Mouse (Mus musculus): Measurements from ENCODE around the gene Fpgs. TPM values are rescaled to one million over a fixed set of nuclear protein-coding genes. Genes with fewer than 3 reads are reported as not detected.
A peak's percentile ranks its signal among the peaks of the same experiment; 100 is the strongest.

The Fpgs gene
- polyA plus RNA-seq, 1 experiment from 2014 or later, result 25.9 TPM

DNA sequence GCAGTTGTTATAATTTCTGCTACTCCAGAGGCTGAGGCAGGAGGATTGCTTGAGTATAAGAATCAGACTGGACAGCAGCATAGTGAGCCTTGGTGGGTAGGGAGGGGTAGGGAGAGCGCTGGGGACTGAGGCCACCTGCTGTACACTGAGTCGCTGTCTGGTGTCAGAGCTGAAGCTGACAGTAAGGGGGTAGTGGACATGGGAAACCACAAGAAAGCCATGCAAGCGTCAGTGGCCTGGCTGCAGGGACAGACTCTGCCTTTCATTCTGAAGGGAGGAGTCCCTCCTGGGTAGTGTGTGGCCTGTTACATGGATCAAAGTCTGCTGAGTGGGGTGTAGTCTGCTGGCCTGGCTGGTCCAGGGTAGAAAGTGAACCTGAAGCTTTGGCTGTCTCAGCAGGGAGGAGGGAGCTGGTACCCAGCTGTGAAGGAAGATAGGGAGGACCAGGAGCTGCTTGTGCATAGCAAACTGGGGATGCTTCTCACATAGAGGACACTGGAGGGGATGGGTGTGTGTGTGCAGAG is 32.4 kb upstream of the Fpgs start:
- Histone ChIP-seq H3K9me3 (no peaks in the 10 kb centered on the region), H3K4me3 (no peak overlapping the region), H3K27ac (peak overlapping the region; percentile 25; the same call in 1 of the 2 replicates), H3K4me1 (replicated peaks) (peaks cover 37% of the 10 kb centered on the region), H3K36me3 (no peaks in the 10 kb centered on the region), H3K27me3 (ENCODE audit: insufficient read depth, poor library complexity, severe bottlenecking) (peaks cover 23% of the 10 kb centered on the region)
- 37% methylated on average over 3 of the region's 3 CpGs for WGBS
- no peak for DNase-seq (ENCODE audit: low spot score)

DNA sequence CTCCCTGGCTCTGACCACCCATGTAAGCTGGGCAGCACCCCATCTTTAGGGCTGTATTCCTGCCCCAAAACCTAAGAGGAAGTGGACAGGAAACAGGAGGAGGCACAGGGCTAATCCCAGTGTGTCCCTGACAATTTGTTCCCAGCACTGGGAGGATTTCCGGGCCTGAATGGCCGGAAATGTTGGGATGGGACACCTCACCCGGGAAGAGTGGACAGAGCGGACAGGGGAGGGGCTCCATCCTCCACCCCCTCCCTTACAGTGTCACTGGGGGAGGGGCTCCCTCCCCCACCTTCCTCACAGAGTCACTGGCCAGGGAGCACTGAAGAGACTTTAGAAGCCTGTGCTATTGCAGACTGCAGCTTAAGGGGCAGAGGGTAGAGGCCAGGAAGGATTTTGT is 31.0 kb upstream of the Fpgs start:
- peaks cover 8% of the 10 kb centered on the region for H3K27me3 ChIP-seq (ENCODE audit: insufficient read depth, poor library complexity, severe bottlenecking)
- H3K36me3 ChIP-seq, result no peaks in the 10 kb centered on the region
- peaks cover 42% of the 10 kb centered on the region for H3K4me1 ChIP-seq (replicated peaks)
- H3K9me3 ChIP-seq, result no peaks in the 10 kb centered on the region
- 61% methylated on average over 4 of the region's 4 CpGs for WGBS
- DNase-seq (ENCODE audit: low spot score), result peak; percentile 17
- H3K4me3 ChIP-seq, result no peak overlapping the region
- H3K27ac ChIP-seq, result peak overlapping the region; percentile 13

DNA sequence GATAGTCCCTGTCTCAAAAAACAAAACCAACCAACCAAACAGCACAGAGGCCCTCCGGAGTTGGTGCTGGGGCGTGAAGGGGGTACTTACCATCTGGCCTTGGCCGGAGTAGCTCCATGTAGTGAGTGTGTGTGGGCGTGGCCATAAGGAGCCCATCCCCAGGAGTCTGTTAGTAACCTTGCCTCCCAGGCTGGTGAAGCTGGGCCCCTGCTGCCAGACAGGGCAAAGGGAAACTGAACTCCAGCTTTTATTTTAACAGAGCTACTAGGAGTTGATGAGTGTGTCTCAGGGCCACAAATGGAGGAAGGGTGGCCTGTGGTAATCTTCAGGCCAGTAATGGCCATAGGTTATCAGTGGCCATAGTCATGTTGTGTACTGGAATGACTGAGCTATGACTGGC is 30.5 kb upstream of the Fpgs start:
- Histone ChIP-seq H3K36me3 (no peaks in the 10 kb centered on the region), H3K27me3 (ENCODE audit: insufficient read depth, poor library complexity, severe bottlenecking) (peaks cover 4% of the 10 kb centered on the region), H3K4me1 (replicated peaks) (peaks cover 45% of the 10 kb centered on the region), H3K9me3 (no peaks in the 10 kb centered on the region), H3K27ac (peak overlapping the region; percentile 13), H3K4me3 (no peak overlapping the region)
- 52% methylated on average over 4 of the region's 4 CpGs for WGBS
- DNase-seq (ENCODE audit: low spot score), result no peak

DNA sequence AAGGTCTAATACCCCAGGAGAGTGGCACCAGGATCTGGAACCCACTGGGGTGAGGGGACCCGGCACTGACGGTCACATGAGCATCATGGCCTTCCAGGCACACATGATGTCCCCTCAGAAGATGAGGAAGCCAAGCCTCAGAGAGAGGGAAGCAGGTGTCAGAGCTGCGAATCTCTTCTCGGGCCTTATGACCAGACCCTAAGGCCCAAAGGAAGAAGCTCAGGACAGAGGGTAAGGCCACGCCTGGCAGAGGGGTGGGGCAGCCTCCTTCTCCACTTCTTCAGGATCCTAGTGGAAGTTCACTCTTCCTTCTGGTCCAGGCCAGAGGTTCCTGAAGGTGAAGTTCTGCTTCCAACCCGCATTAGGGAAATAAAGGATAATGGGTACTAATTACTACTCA is 28.8 kb upstream of the Fpgs start:
- no peak overlapping the region for H3K4me3 ChIP-seq
- H3K27me3 ChIP-seq (ENCODE audit: insufficient read depth, poor library complexity, severe bottlenecking), result peaks cover 8% of the 10 kb centered on the region
- no peak for DNase-seq (ENCODE audit: low spot score)
- no peaks in the 10 kb centered on the region for H3K36me3 ChIP-seq
- 79% methylated on average over 6 of the region's 6 CpGs for WGBS
- H3K9me3 ChIP-seq, result no peaks in the 10 kb centered on the region
- peaks cover 55% of the 10 kb centered on the region for H3K4me1 ChIP-seq (replicated peaks)
- peak overlapping the region; percentile 40; the same call in 1 of the 2 replicates for H3K27ac ChIP-seq

DNA sequence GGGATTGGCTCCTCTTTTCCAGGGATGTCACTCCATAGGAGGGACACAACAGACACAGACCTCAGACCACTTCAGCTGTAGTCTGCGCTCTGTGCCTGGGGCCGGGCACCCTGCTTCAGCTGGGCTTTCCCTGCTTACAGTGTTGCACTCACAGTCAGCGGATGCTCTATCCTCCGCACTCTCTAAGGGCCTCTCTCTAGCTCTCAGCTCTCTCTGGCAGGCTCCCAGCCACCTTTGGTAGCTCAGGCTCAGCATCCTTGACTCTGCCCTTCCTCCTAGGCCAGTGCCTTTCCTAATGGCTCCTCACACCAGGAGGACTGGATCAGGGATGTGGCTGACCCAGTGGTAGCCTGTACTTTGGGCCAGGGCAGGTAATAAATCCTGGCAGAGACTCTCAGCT is 28.0 kb upstream of the Fpgs start:
- Histone ChIP-seq H3K9me3 (no peaks in the 10 kb centered on the region), H3K4me1 (replicated peaks) (peaks cover 62% of the 10 kb centered on the region), H3K4me3 (no peak overlapping the region), H3K27me3 (ENCODE audit: insufficient read depth, poor library complexity, severe bottlenecking) (peaks cover 8% of the 10 kb centered on the region), H3K36me3 (no peaks in the 10 kb centered on the region), H3K27ac (peak overlapping the region; percentile 66; the same call in 1 of the 2 replicates)
- DNase-seq (ENCODE audit: low spot score), result no peak
- WGBS, result 75% methylated on average over 4 of the region's 4 CpGs

DNA sequence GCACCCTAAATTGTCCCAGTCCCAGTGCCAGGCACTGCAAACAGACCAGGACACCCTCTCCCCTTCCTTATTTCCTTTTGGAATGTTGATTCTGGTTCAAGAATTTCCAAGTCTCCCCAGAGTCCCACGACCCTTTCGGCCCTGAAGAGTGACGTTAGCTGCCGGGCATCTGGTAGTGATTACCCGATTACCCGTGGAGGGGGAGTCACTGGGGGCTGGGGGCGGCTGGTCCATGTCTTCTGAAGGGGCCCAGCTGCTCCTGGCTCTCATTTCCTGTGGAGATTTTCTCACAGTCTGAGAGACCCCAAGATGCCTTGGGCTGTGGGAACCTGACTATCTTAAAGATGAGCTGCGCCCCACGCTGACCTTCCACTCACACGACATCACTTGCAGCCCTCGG is 26.9 kb upstream of the Fpgs start:
- WGBS, result 52% methylated on average over 11 of the region's 11 CpGs
- Histone ChIP-seq H3K27ac (peak overlapping the region; percentile 62), H3K9me3 (no peaks in the 10 kb centered on the region), H3K36me3 (no peaks in the 10 kb centered on the region), H3K4me3 (0 out of 2 replicates have a peak overlapping the region, but pooled peaks have one; percentile 3), H3K27me3 (ENCODE audit: insufficient read depth, poor library complexity, severe bottlenecking) (peaks cover 8% of the 10 kb centered on the region), H3K4me1 (replicated peaks) (peaks cover 55% of the 10 kb centered on the region)
- DNase-seq (ENCODE audit: low spot score), result peak; percentile 67

DNA sequence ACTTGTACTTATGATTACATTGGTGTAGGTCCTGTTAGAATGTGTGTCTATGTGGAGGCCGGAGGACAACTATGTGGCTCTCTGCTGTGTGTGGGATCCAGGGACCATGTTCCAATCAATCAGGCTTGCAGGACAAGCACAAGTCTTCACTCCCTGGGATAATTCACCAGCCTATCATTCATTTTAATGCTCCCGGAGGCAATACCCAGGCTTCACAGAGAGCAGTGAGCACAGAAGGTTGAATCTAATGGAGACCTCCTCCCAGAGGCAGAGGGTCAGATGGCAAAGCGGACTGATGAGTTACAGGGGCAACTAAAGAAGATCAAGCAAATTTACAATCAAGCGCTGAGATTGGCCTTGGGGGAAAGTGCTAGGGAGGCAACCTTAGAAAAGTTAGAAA is 25.6 kb upstream of the Fpgs start:
- no peak for DNase-seq (ENCODE audit: low spot score)
- Histone ChIP-seq H3K4me1 (replicated peaks) (peaks cover 48% of the 10 kb centered on the region), H3K4me3 (no peak overlapping the region), H3K36me3 (no peaks in the 10 kb centered on the region), H3K27me3 (ENCODE audit: insufficient read depth, poor library complexity, severe bottlenecking) (peaks cover 8% of the 10 kb centered on the region), H3K9me3 (no peaks in the 10 kb centered on the region), H3K27ac (peak overlapping the region; percentile 62; the same call in 1 of the 2 replicates)
- 71% methylated on average over 4 of the region's 4 CpGs for WGBS

DNA sequence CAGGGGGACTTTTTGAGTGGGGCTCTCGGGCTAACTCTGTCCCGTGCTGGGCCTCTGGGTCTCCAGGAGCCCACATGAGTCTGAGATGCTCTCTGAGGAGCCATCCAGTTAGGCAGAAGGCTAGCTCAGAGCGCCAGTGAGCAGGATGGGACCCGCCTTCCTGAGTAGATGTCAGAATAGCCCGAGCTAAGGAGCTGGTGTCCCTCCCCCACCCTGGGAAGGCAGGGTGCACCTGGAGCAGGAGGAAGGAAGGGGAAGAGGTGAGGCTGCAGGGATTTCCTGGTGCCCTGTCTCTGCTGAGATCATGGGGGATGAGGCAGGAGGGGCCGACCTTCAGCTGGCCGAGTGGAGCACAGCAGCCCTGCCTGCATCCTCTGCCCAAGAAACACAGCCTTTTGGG is 24.5 kb upstream of the Fpgs start:
- peak overlapping the region; percentile 80 for H3K27ac ChIP-seq
- no peaks in the 10 kb centered on the region for H3K9me3 ChIP-seq
- H3K4me1 ChIP-seq (replicated peaks), result peaks cover 43% of the 10 kb centered on the region
- no peaks in the 10 kb centered on the region for H3K36me3 ChIP-seq
- H3K27me3 ChIP-seq (ENCODE audit: insufficient read depth, poor library complexity, severe bottlenecking), result peaks cover 8% of the 10 kb centered on the region
- peak; percentile 12 for DNase-seq (ENCODE audit: low spot score)
- peak overlapping the region; percentile 48 for H3K4me3 ChIP-seq
- 51% methylated on average over 7 of the region's 7 CpGs for WGBS

DNA sequence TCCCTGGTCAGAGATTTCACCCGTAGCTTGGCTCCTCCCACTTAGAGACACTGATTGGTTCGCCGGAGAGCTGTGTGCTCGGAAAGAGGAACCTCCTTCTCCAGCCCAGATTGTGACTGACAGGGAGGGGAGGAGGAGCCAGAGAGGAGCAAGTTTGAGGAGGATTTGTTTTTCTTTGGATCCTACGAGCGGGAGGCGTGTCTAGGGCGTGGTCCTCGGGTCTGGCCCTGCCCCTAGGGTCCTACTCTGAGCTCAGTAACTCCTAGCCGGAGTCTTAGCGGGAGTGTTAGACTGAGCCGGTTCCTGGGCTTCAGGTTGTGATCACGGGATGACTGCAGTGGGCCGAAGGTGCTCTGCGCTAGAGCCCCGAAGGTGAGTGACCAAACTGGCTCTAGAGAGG is 23.5 kb upstream of the Fpgs start:
- H3K27me3 ChIP-seq (ENCODE audit: insufficient read depth, poor library complexity, severe bottlenecking), result peaks cover 8% of the 10 kb centered on the region
- WGBS, result under 1% methylated on average over 16 of the region's 16 CpGs
- peaks cover 43% of the 10 kb centered on the region for H3K4me1 ChIP-seq (replicated peaks)
- no peaks in the 10 kb centered on the region for H3K9me3 ChIP-seq
- peak overlapping the region; percentile 48 for H3K4me3 ChIP-seq
- H3K36me3 ChIP-seq, result no peaks in the 10 kb centered on the region
- DNase-seq (ENCODE audit: low spot score), result peak; percentile 93
- peak overlapping the region; percentile 80 for H3K27ac ChIP-seq

DNA sequence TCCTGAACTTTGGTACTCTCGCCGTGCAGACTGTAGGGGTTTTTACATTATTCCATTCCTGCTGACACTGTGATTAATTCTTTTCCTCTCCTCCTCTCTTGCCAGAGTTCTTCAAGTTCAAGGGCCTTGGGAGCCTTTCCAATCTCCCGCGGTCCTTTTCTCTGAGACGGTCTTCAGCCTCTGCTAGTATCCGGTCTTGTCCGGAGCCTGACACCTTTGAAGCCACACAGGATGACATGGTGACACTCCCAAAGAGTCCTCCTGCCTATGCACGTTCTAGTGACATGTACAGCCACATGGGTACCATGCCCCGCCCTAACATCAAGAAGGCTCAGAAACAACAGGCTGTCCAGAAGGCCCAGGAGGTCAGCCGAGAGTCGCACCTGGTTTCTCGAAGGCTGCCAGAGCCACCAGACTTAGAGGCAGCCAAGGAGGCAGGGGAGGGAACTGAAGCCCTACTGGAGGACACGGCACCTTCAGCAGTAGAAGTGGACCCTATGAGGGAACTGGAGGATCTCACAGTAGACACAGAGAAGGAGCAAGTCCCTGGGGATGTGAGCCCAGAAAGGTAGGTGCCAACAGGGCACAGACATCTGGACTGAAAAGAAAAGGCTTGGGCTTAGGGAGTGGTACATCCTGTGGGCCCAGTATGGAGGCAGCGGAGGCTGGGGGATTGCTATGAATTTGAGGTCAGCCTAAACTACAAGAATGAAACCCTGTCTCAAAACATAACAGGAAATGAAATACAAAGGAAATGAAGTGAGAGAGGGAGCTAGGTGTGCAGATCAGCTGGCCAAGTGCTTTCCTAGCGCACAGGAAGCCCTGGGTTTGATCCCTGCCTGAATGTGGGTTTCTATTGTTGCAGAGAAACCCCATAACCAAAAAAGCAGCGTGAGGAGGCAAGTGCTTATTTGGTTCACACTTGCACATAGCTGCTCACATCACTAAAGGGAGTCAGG is 21.2 kb upstream of the Fpgs start:
- peak overlapping the region; percentile 50; the same call in 1 of the 2 replicates for H3K27ac ChIP-seq

DNA sequence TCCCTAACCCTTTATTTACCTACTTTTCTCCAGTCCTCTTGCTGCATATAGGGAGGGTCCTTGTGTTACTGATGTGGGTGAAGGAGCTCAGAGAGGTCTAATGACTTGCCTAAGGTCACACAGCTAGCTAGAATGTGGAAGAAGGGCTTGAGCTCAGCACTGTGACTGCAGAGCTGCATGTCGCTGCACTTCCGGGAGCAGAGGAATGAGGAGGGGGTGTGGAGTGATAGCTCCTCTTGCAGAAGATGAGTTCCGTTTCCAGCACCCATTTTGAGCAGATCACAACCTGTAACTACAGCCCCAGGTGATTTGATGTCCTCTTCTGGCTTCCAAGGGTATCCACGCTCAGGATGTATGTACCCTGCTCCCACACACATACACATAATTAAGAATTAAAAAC is 20.2 kb upstream of the Fpgs start:
- H3K27me3 ChIP-seq (ENCODE audit: insufficient read depth, poor library complexity, severe bottlenecking), result peaks cover 8% of the 10 kb centered on the region
- WGBS, result 75% methylated on average over 4 of the region's 4 CpGs
- no peaks in the 10 kb centered on the region for H3K9me3 ChIP-seq
- H3K4me1 ChIP-seq (replicated peaks), result peaks cover 40% of the 10 kb centered on the region
- H3K4me3 ChIP-seq, result no peak overlapping the region
- H3K36me3 ChIP-seq, result no peaks in the 10 kb centered on the region
- DNase-seq (ENCODE audit: low spot score), result no peak
- H3K27ac ChIP-seq, result no peak overlapping the region

More for the DNA sequence above, 21.2 kb upstream of the Fpgs start:
- Histone ChIP-seq H3K27me3 (ENCODE audit: insufficient read depth, poor library complexity, severe bottlenecking) (peaks cover 8% of the 10 kb centered on the region), H3K9me3 (no peaks in the 10 kb centered on the region), H3K4me3 (no peak overlapping the region), H3K4me1 (replicated peaks) (peaks cover 44% of the 10 kb centered on the region), H3K36me3 (no peaks in the 10 kb centered on the region)
- WGBS, result 87% methylated on average over 16 of the region's 16 CpGs
- no peak for DNase-seq (ENCODE audit: low spot score)

DNA sequence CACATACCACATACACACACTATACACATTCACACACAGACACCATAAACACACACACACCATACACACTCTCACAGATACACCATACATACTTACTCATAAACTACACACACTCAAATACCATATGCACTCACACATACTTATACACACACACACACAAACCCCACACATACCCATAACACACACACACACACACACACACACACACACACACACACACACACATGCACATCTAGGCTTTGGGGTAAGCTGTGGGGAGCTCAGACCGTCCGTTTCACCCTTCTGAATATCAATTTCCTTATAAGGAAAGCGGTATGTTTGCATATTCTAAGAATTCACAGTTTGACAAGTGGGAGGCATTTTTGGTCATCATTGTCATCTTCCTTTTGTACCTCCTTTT is 18.6 kb upstream of the Fpgs start:
- no peak overlapping the region for H3K27ac ChIP-seq
- no peaks in the 10 kb centered on the region for H3K36me3 ChIP-seq
- 85% methylated on average over 3 of the region's 3 CpGs for WGBS
- H3K4me1 ChIP-seq (replicated peaks), result peaks cover 37% of the 10 kb centered on the region
- no peaks in the 10 kb centered on the region for H3K9me3 ChIP-seq
- H3K4me3 ChIP-seq, result no peak overlapping the region
- no peak for DNase-seq (ENCODE audit: low spot score)
- H3K27me3 ChIP-seq (ENCODE audit: insufficient read depth, poor library complexity, severe bottlenecking), result no peaks in the 10 kb centered on the region

DNA sequence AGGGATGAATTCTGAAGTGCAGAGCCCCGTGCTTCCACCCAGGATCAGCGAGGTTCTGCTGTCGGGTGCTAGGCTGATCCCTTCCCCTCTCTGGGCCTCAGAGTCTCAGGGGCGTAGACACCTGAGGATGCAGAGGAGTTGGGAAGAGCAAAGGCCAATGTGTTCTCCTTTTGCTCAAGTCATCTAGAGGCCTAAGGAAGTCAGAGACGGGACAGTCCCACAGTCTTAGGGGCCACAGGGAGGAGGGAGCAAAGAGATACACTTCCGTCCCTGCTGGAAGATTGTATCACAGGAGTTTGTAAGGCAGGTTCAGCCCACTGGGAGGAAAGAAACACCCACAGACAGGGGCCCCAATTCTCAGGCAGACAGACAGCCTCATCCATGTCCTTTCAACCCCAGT is 18.1 kb upstream of the Fpgs start:
- no peak for DNase-seq (ENCODE audit: low spot score)
- Histone ChIP-seq H3K9me3 (0 out of 2 replicates have a peak, but pooled peaks cover 2% of the 10 kb centered on the region), H3K4me1 (replicated peaks) (peaks cover 33% of the 10 kb centered on the region), H3K27me3 (ENCODE audit: insufficient read depth, poor library complexity, severe bottlenecking) (no peaks in the 10 kb centered on the region), H3K27ac (peak overlapping the region; percentile 62), H3K36me3 (no peaks in the 10 kb centered on the region), H3K4me3 (no peak overlapping the region)
- 62% methylated on average over 6 of the region's 6 CpGs for WGBS

Data from hindbrain, embryonic 10.5 days (tissue).